Mouse (Mus musculus) heart, embryonic 15.5 days (tissue): Measurements from ENCODE around the gene Pigp. TPM values are rescaled to one million over a fixed set of nuclear protein-coding genes. Genes with fewer than 3 reads are reported as not detected.
A peak's percentile ranks its signal among the peaks of the same experiment; 100 is the strongest.

Experiments used
- ATAC-seq: fragments of 200-750 bp; cut with Nextera tagmentation; replicated peaks from 2 replicates; pipeline ENCODE4 v1.8.0; 2017; ENCODE audit warnings: low read depth, moderate TSS enrichment; ENCODE audit not compliant: insufficient number of reproducible peaks, insufficient read depth, low FRiP score
- H3K27ac ChIP-seq: fragments of 300-500 bp; sonication (generic); 2 replicates; pipeline ENCODE4 v1.5.1; 2015; ENCODE audit warnings: mild to moderate bottlenecking, inconsistent platforms
- H3K27me3 ChIP-seq: fragments of 300-500 bp; sonication (generic); 2 replicates; pipeline ENCODE4 v1.6.1; 2015; ENCODE audit warnings: inconsistent platforms
- H3K36me3 ChIP-seq: fragments of 300-500 bp; sonication (generic); 2 replicates; pipeline ENCODE4 v1.6.1; 2015; ENCODE audit warnings: mild to moderate bottlenecking, inconsistent platforms
- H3K4me1 ChIP-seq: fragments of 300-500 bp; sonication (generic); replicated peaks from 2 replicates; pipeline ENCODE4 v1.6.1; 2015; ENCODE audit warnings: inconsistent platforms
- H3K4me2 ChIP-seq: fragments of 300-500 bp; sonication (generic); 2 replicates; pipeline ENCODE4 v1.6.1; 2015; ENCODE audit warnings: inconsistent platforms, mild to moderate bottlenecking, moderate library complexity
- H3K4me3 ChIP-seq: fragments of 300-500 bp; sonication (generic); 2 replicates; pipeline ENCODE4 v1.5.1; 2015; ENCODE audit warnings: mild to moderate bottlenecking, inconsistent platforms
- H3K9ac ChIP-seq: fragments of 300-500 bp; sonication (generic); 2 replicates; pipeline ENCODE4 v1.6.1; 2015; ENCODE audit warnings: mild to moderate bottlenecking, inconsistent platforms
- H3K9me3 ChIP-seq: fragments of 300-500 bp; sonication (generic); replicated peaks from 2 replicates; pipeline ENCODE4 v1.6.1; 2016; ENCODE audit warnings: inconsistent platforms
- WGBS: fragments of 180-500 bp; shearing (Covaris S2); methylation state at CpG from one replicate; pipeline ENCODE4 v1.1.7; 2015; ENCODE audit warnings: mixed read lengths; 5-methylcytosine and 5-hydroxymethylcytosine counted together
- polyA plus RNA-seq: library from polyadenylated mRNA; unstranded; fragments of >200 nt; fragmentation: Nextera tagmentation; extraction: Ambion mirVana; gene quantifications from 2 replicates; pipeline ENCODE4 v1.2.1, GENCODE M21; 2015

The Pigp gene
- polyA plus RNA-seq, 1 experiment from 2014 or later = 112 TPM

- H3K9ac ChIP-seq = peak within 1 kb of the TSS; percentile 93
- no peaks in the 10 kb centered on the region for H3K36me3 ChIP-seq
- no peaks in the 10 kb centered on the region for H3K27me3 ChIP-seq
- whole genome bisulfite sequencing = under 1% methylated on average over 64 of the region's 64 CpGs
- peak within 1 kb of the TSS; percentile 100 for H3K27ac ChIP-seq
- peak within 1 kb of the TSS; percentile 92 for H3K4me2 ChIP-seq
- peak within 1 kb of the TSS; percentile 89 for H3K4me3 ChIP-seq
- peak; percentile 93 for ATAC-seq
- H3K9me3 ChIP-seq = no peaks in the 10 kb centered on the region
- H3K4me1 ChIP-seq = peaks cover 8% of the 10 kb centered on the region
Measured at GRCm38 (mm10) chr16:94313229-94314030, 58.2 kb downstream of the Pigp start, which contains the start of gene Hlcs. Hlcs (minus strand) TSS chr16:94313571.

GRCm38 (mm10) chr16:94312663-94313228 is 58.9 kb downstream of the Pigp start:
- H3K27ac ChIP-seq = peak overlapping the region; percentile 100
- peak; percentile 89 for ATAC-seq
- under 1% methylated on average over 20 of the region's 20 CpGs for WGBS

GRCm38 (mm10) chr16:94311931-94312330 is 59.7 kb downstream of the Pigp start:
- H3K4me3 ChIP-seq = 0 out of 2 replicates have a peak overlapping the region, but pooled peaks have one; percentile 89
- peak overlapping the region; percentile 92 for H3K4me2 ChIP-seq
- no peak overlapping the region; the same call in 1 of the 2 replicates for H3K9ac ChIP-seq
- no peaks in the 10 kb centered on the region for H3K27me3 ChIP-seq
- H3K9me3 ChIP-seq = no peaks in the 10 kb centered on the region
- H3K36me3 ChIP-seq = no peaks in the 10 kb centered on the region
- H3K4me1 ChIP-seq = peaks cover 8% of the 10 kb centered on the region
- no peak for ATAC-seq
- 72% methylated on average over 4 of the region's 4 CpGs for WGBS
- peak overlapping the region; percentile 100; the same call in 1 of the 2 replicates for H3K27ac ChIP-seq

More at GRCm38 (mm10) chr16:94312663-94313228, 58.9 kb downstream of the Pigp start:
- H3K4me1 ChIP-seq = peaks cover 8% of the 10 kb centered on the region
- H3K4me3 ChIP-seq = peak overlapping the region; percentile 89
- H3K27me3 ChIP-seq = no peaks in the 10 kb centered on the region
- peak overlapping the region; percentile 92 for H3K4me2 ChIP-seq
- no peaks in the 10 kb centered on the region for H3K36me3 ChIP-seq
- peak overlapping the region; percentile 93 for H3K9ac ChIP-seq
- H3K9me3 ChIP-seq = no peaks in the 10 kb centered on the region

GRCm38 (mm10) chr16:94311416-94311815 is 60.2 kb downstream of the Pigp start:
- no peak overlapping the region for H3K9ac ChIP-seq
- no peaks in the 10 kb centered on the region for H3K36me3 ChIP-seq
- H3K27me3 ChIP-seq = no peaks in the 10 kb centered on the region
- H3K9me3 ChIP-seq = no peaks in the 10 kb centered on the region
- WGBS = 42% methylated on average over 1 of the region's 1 CpGs
- no peak for ATAC-seq
- H3K4me2 ChIP-seq = no peak overlapping the region
- no peak overlapping the region for H3K27ac ChIP-seq
- no peak overlapping the region for H3K4me3 ChIP-seq
- H3K4me1 ChIP-seq = peaks cover 8% of the 10 kb centered on the region

- Histone ChIP-seq H3K9me3 (no peaks in the 10 kb centered on the region), H3K4me2 (no peak overlapping the region), H3K4me1 (peaks cover 8% of the 10 kb centered on the region), H3K9ac (no peak overlapping the region), H3K27ac (no peak overlapping the region), H3K4me3 (no peak overlapping the region), H3K27me3 (no peaks in the 10 kb centered on the region), H3K36me3 (no peaks in the 10 kb centered on the region)
- WGBS = 83% methylated on average over 4 of the region's 4 CpGs
- no peak for ATAC-seq
Measured at GRCm38 (mm10) chr16:94309025-94309424, 62.6 kb downstream of the Pigp start.

Other genes with a start within 250 kb of the Pigp start
- gene Hlcs, start 58.3 kb downstream of the Pigp start, polyA plus RNA-seq = 7.4 and 8.5 TPM in 2 replicates
- 4.5 TPM in 2 replicates for gene Ripply3, start 43.4 kb downstream of the Pigp start, polyA plus RNA-seq
- gene Ttc3, start 1.2 kb downstream of the Pigp start, polyA plus RNA-seq = 151 and 153 TPM in 2 replicates
- gene Vps26c, start 155.0 kb upstream of the Pigp start, polyA plus RNA-seq = 41.0 and 49.6 TPM in 2 replicates
- 7.1 and 7.3 TPM in 2 replicates for gene Dyrk1a, start 198.2 kb upstream of the Pigp start, polyA plus RNA-seq